Mouse (Mus musculus) olfactory bulb, adult 2 months (tissue): ENCODE measurements around the gene Lrrc51.

Experiments
- CTCF ChIP-seq: fragments of 200-500 bp; IDR thresholded peaks from 2 replicates; pipeline ENCODE4 v1.5.1; 2012; ENCODE audit warnings: low read depth, mild to moderate bottlenecking, low read length, moderate library complexity; ENCODE audit not compliant: insufficient read depth
- POLR2A ChIP-seq: fragments of 200-500 bp; IDR thresholded peaks from 2 replicates; pipeline ENCODE4 v1.6.1; 2012; ENCODE audit warnings: mild to moderate bottlenecking, low read depth, low read length, moderate library complexity; ENCODE audit not compliant: insufficient read depth

DNA sequence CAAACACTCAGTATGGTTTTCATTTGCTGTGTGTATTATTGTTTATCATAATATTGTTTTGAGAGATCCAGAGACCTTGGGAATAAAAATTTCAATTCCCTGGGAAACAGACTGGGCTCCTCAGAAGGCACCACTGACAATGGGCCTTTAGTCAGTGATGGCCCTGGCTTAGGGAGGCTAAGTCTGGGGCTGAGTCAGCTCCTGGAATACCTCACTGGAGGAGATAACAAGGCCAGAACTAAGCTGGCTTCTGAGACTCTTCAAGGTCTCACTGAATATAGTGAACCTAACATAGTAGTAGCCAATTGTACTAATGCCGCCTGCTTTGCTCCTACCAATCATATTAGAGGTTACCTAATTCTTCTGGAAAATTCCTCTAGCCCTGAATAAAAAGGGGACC is 57.7 kb downstream of the Lrrc51 start:
- TF ChIP-seq POLR2A (no peak), CTCF (no peak)
